Mouse (Mus musculus) regulatory T cell (primary cell): Measurements from ENCODE around the gene Enc1.

Experiments used
- in situ Hi-C: fragments of 300-600 bp; cut with MboI, MseI; formaldehyde crosslinking; loops from one replicate; pipeline ENCODE4 v1.15.1; 2025; ENCODE audit warnings: high pct_unique_total_duplicates

Enc1 gene

DNA sequence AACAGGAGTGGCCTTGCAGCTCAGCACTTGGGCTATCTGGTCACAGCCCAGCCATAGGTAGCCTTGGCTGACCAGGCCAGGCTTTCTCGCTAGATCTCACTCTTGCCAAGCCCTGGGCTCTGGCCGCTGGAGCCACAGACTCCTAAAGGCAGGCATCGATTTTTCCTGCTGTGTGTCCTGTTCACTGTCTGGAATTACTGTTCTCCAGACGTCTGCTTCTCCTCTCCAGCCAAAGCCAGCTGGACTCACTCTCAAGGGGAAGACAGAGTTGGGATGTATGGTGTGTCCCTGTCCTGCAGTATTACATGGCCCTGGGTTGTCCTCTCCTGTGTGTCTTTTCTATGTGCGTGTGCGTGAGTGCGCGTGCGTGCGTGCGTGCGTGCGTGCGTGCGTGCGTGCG is 50.4 kb downstream of the Enc1 start:
- in situ Hi-C loops = no loop called here

DNA sequence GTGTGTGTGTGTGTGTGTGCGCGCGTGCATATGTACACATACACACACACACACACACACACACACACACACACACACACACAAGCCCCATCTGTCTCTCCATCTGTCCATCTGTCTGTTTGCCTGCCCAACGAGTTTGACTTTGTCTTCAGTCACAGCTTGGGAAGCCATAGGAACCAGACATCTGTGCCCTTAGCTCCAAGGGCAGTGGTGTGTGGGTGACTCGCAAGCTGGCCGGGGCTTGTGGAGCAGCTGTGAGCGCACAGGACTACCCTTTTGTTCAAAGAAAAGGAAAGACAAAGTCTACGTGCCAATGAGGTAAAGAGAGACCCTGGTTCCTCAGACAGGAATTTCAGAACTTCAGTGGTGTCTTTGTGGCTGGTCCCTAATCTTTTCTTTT is 51.1 kb downstream of the Enc1 start:
- in situ Hi-C loops = no loop called here

GRCm38 (mm10) chr13:97292451-97293245 is 51.7 kb downstream of the Enc1 start:
- in situ Hi-C loops = no loop called here

DNA sequence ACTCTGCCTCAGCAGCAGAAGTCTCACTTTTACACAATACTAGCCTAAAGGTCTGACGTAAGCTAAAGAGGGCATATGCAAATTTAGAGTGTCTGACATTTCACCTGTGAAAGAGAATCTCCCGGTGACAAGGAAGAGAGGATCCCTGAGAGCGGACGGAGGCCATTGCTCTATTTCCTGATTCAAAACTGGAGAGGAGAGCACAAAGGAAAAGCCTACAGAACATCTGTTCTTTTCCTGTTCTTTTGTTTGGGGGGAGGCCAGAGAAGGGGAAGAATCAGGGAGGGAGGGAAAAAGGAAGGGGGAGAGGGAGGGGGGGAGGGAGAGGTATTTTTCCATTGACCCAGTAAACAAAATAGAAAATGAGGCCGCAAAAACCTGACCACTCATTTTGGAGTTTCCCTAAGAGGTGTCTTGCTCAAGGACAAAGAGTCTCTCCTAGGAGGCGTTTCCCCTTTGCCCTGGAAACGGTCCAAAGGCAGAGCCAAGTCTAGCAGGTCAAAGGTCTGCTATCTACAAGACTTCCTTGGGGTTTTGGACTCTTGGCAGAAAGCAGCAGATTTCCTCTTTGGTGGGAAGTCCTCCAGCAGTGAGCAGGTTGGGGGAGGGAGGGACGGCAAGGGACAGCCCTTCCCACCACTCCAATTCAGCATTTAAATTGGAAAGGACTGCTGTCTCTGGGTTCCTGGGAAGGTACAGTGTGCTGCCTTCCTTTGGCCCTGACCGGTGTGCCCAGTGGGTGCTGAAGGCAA is 54.4 kb downstream of the Enc1 start:
- in situ Hi-C loops = no loop called here

GRCm38 (mm10) chr13:97295853-97296219 is 54.9 kb downstream of the Enc1 start:
- in situ Hi-C loops = no loop called here

GRCm38 (mm10) chr13:97296281-97296680 is 55.4 kb downstream of the Enc1 start:
- in situ Hi-C loops = no loop called here

DNA sequence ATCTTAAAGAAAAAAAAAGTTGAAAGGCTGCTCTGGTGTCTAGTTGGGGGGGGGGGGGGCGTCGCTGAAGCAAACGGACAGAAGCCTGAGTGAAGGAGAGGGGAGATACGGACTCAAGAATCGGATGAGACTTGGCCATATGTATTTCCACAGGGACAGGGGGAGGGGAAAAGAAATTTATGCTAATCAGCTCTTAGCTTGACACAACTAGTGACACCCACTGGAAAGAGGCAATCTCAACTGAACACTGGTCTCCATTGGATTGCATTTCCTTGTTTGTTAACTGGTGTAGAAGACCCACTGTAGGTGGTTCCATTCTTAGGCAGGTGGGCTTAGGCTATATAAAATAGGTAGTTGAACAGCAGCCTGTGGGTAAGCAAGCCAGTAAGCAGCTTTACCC is 55.9 kb downstream of the Enc1 start:
- in situ Hi-C loops = no loop called here

GRCm38 (mm10) chr13:97297418-97298050 is 56.6 kb downstream of the Enc1 start:
- in situ Hi-C loops = no loop called here

- in situ Hi-C loops = no loop called here
Measured at GRCm38 (mm10) chr13:97298896-97299295, 58.0 kb downstream of the Enc1 start.

- in situ Hi-C loops = no loop called here
Measured at GRCm38 (mm10) chr13:97299877-97300873, 59.3 kb downstream of the Enc1 start.
